Mouse (Mus musculus): Measurements from ENCODE around the gene Calr3.

Gene Calr3

DNA sequence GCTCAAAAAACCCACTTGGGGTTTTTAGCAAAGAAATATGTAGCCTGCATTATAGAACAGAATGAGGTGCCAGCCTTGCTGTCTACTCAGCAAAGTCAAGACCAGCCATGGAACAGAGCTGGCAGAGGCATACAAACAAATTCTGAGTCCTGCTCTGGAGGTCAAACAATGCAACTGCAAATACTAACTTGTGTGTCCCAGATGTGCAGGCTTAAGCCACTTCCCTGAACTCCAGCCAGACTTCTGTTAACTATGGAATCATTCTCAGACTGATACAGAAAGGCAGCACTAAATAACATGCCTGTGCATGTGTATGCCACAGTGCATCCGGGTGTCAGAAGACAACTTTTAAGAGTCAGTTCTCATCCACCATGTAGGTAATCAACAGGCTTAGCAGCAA is 35.8 kb downstream of the Calr3 start:
- CTCF ChIA-PET = no interaction called here
- POLR2A ChIA-PET = interaction anchor here in 2 of 4 experiments (0.7 to 2.5 kb wide), 8 partner anchors 9 to 230 kb away, joined by 3 to 6 read pairs (median 4); partner anchors contain the start of genes Eps15l1 (in 1 of the 2) and Klf2 (in 1 of the 2)

DNA sequence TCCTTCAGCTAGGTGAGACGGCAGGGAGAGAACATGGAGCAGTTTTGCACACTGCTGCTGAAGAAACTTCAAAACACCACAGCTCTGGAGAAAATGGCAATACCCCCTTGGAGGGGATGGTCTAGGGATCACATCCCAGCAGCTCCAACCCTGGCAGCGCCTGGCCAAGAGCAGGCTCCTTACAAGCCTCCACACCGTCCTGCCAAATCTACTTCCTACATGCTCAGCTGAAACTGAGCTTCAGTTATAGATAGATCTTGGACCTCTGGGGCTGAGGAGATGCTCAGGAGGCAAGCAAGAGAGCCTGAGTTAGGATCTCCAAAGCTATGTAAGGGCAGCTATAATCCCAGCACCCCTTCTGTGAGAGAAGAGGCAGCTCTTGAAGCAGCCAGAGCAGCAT is 40.7 kb downstream of the Calr3 start:
- ChIA-PET POLR2A (interaction anchor here in 3 of 4 experiments (0.7 to 3.7 kb wide), 15 partner anchors 11 to 1207 kb away, joined by 3 to 16 read pairs (median 4); partner anchors contain the start of gene Klf2 (in 1 of the 3)), CTCF (interaction anchor here in 2 of 4 experiments (1.2 to 2.3 kb wide), 3 partner anchors 9 to 19 kb away, joined by 3 to 10 read pairs (median 5); no protein-coding TSS in a partner anchor)

DNA sequence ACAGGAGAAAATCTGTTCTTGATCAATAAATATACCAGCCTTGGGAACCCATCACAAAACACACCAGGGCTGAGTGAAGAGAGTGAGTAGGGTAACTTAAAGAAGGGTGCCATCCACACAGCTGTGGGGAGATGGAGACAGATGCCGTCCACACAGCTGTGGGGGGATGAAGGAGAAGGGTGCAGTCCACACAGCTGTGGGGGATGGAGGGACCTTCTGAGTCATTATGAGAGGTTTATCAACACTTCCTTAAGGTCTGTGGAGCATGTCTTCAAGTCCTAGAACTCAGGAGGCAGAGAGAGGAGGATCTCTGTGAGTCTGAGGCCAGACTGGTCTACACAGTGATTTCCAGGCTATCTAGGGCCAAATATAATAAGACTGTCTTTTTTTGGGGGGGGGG is 42.3 kb downstream of the Calr3 start:
- CTCF ChIA-PET = interaction anchor here in 2 of 4 experiments (0.5 to 1.0 kb wide), 2 partner anchors 21 to 162 kb away, joined by 3 read pairs; partner anchors contain the start of gene Ap1m1 (in 1 of the 2)
- POLR2A ChIA-PET = interaction anchor here in 2 of 4 experiments (0.8 to 4.3 kb wide), 23 partner anchors 8 to 147 kb away, joined by 3 to 33 read pairs (median 4); partner anchors contain the start of genes Klf2 (in 2 of the 2), 1700030K09Rik (in 1 of the 2), Calr3 (in 1 of the 2) and Med26 (in 1 of the 2)

DNA sequence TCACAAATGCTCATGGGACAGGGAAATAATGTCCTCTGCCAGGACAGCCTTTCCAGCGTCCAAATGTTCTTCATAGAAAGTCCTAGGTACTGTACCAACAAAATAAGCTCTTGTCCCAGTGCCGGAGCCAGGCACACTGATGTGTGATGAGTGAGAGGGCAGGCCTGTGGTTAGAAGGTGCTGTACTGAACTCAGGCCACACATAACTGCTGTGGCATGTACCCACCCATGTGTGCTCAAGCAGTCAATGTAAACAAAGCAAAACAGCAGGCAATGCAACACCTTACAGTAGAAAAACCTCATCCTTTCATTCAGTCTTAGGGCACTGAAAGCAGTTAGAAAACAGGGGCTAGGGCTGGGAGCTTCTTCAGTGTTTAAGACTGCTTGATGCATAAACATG is 57.9 kb downstream of the Calr3 start:
- CTCF ChIA-PET = interaction anchor here in 2 of 4 experiments (0.5 to 1.2 kb wide), 2 partner anchors 37 to 279 kb away, joined by 3 to 8 read pairs; no protein-coding TSS in a partner anchor
- POLR2A ChIA-PET = interaction anchor here in 3 of 4 experiments (0.7 to 3.1 kb wide), 8 partner anchors 10 to 70 kb away, joined by 3 to 11 read pairs (median 4); partner anchors contain the start of gene Klf2 (in 1 of the 3)

DNA sequence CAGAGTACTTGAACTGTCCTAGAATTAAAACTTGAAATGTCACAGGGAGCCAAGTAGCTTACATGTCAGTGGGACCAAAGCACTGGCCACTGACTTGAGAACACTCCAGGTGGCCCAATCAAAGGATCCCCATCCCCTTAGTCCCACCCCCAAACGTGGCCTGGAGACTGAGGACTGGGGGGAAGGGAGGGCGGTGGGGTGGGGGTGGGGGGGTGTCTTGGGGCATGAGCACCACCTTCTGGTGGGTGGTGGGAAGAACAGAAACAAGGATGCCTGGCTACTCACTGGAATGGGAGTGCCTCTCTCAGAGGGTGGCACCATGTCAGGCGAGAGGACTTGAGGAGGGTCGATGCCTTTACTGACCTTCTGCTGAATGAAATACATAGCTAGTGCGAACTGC is 61.3 kb downstream of the Calr3 start:
- ChIA-PET POLR2A (interaction anchor here in 3 of 4 experiments (0.6 to 2.2 kb wide), 15 partner anchors 8 to 194 kb away, joined by 3 to 9 read pairs (median 3); no protein-coding TSS in a partner anchor), CTCF (interaction anchor here in 3 of 4 experiments (0.6 to 1.7 kb wide), 7 partner anchors 9 to 164 kb away, joined by 3 to 6 read pairs (median 4); no protein-coding TSS in a partner anchor)

DNA sequence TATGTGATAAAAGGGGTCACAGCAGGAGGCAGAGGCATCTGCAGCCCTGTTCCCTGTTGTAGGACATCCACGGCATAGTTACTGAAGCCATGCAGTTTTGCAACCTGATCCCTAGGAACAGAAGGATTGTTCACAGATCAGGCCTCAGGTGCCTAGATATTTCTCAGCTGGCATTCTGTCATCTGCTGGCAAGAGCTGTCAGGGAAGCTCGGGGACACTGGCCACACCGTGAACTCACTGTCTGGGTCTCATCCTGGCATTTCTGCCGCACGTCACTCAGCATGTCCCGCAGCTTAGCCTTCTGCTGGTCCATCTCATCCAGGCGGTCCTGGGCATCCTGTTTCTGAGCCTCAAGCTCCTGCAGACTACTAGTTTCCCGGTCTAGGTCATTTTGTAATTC is 63.0 kb downstream of the Calr3 start:
- CTCF ChIA-PET = interaction anchor here in 3 of 4 experiments (0.5 to 1.5 kb wide), 3 partner anchors 8 to 123 kb away, joined by 3 to 4 read pairs (median 3); no protein-coding TSS in a partner anchor
- POLR2A ChIA-PET = interaction anchor here in 3 of 4 experiments (0.7 to 2.6 kb wide), 5 partner anchors 13 to 70 kb away, joined by 3 to 9 read pairs (median 6); no protein-coding TSS in a partner anchor

DNA sequence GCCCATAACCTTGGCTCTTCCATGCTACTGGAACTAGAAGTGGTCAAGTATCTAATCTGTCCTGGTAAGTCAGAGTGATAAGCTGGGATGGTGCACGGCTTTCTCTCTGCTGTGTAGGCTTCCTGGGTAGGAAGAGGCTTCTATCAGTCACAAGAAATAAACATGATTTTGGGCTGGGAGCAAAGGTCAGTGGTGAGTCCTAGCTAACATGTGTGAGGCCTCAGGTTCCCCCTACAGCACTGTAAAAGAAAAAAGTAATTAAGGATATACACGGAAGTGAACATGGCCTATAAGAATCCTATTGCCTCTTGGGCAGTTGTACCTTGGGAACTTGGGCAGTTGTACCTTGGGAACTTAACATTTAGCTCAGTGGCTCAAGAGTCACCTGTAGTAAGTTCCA is 66.8 kb downstream of the Calr3 start:
- CTCF ChIA-PET = interaction anchor here in 1 of 4 experiments (0.6 to 1.0 kb wide), 3 partner anchors 105 to 200 kb away, joined by 3 to 4 read pairs (median 3); no protein-coding TSS in a partner anchor
- POLR2A ChIA-PET = interaction anchor here in 3 of 4 experiments (0.6 to 2.9 kb wide), 15 partner anchors 11 to 102 kb away, joined by 3 to 10 read pairs (median 4); partner anchors contain the start of gene Klf2 (in 2 of the 3)

DNA sequence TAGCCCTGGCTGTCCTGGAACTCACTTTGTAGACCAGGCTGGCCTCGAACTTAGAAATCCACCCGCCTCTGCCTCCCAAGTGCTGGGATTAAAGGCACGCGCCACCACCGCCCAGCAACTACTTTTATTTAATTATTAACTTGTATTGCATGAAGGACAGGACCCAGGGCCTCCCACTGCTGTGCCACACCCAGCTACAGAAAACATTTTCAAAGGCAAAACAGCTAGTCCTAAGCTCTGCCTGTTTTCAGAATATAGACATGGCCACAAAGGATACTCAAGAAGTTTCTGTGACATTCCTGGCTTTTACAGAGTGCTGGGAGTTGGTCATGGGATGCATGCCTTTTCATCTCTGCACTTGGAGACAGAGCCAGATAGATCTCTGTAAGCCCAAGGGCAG is 67.4 kb downstream of the Calr3 start:
- ChIA-PET CTCF (interaction anchor here in 1 of 4 experiments (0.6 to 1.0 kb wide), 2 partner anchors 104 to 119 kb away, joined by 3 read pairs; no protein-coding TSS in a partner anchor), POLR2A (interaction anchor here in 3 of 4 experiments (0.5 to 2.9 kb wide), 22 partner anchors 8 to 105 kb away, joined by 3 to 10 read pairs (median 3); partner anchors contain the start of gene Klf2 (in 3 of the 3))

DNA sequence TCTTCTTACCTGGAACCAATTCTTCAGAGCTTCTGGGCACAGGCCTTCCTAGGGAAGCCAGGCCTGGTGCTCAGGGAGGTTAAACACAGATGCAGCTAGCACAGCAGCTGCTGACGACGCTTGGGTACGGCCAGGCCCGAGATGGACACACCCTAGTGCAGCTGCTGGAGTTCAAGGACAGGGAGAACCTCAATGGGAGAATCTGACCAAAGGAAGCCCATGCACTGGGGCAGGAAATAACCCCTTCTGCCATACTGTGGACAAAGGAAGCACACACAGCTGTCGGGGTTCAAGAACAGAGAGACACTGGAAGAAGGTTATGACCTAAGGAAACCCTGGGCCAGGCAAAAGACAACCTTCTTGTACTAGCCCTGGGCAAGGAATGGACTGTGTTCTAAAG is 68.5 kb downstream of the Calr3 start:
- ChIA-PET POLR2A (interaction anchor here in 3 of 4 experiments (0.6 to 2.9 kb wide), 17 partner anchors 14 to 110 kb away, joined by 3 to 10 read pairs (median 4); partner anchors contain the start of gene Klf2 (in 3 of the 3)), CTCF (interaction anchor here in 2 of 4 experiments (0.6 to 1.4 kb wide), 5 partner anchors 9 to 103 kb away, joined by 3 to 4 read pairs (median 3); no protein-coding TSS in a partner anchor)
